Mouse (Mus musculus): ENCODE measurements around the gene Gm17018.

Gm17018 gene

DNA sequence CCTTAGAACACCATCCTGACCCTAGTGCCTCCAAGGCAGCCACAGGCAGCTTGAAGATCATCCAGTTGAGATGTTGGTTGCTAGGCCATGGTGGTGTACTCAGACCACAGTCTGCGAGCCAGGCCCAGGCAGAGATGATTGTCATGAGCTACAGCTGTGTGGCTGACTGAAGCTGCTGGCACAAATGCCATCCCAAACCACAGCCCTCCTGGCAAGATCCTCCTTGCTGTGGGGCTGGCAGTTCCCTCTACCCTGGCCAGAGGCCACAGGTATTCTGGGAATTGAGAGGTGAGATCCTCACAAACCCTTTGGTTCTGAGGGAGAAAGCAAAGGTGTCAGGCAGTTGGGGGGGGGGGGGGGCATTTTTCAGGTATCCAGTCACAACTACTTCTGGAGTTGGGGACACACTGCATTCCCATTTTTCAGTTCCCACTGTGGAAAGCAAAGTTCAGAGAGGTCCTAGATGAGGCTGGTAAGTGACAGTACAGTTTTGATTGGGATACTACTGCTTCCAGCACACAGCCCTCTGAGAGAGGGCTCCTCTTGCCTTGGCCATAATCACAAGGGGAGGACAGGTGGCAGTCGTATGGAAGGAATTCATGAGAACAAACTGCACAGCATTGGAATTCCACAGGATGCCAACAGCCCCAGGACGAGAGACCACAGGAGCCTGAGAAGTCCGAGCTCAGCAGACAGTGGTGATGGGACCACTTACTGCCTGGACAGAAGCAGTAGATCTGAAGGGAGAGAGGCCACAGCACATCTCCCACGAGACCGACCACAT, 27.3 kb downstream of the Gm17018 start:
- DNase-seq (ENCODE audit: low spot score in 2 of 2): no peak

DNA sequence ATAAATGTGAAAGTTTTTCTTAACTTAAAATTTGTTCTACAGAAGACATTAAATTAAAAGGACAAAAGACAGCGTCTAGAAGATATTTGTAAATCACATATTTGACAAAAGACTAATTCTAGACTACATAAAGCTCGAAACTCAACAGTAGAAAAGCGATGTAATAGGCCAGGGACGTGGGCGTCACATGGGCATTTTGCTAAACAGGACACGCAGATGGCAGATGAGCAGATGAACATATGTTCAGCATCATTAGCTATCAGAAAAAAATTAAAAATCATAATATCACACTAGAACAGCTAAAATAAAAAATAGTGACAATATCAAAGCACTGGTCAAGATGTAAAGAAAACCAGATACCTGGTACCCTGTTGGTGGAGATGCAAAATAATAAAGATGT, 29.3 kb downstream of the Gm17018 start:
- no peak for DNase-seq (ENCODE audit: low spot score in 2 of 2)

DNA sequence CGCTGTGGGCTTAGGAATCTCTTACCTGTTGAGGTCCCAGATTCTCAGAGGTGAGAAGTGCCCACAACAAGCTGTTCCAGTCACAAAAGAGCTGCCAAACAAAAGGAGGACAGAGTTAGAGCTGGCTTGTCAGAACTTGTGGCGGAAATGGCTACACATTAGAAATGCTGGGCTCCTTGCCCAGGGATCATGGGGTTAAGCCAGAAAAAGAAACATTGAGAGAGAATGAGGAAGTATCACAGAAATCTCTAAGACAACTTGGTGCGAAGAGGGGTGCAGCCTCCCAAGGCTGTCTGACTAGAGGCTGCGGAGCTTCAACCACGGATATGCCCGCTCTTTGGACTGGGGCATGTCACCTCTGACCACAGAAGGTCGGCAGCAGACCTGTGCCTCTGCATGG, 31.3 kb downstream of the Gm17018 start:
- DNase-seq (ENCODE audit: low spot score in 2 of 2): peak in 1 of 2 experiments; percentile 40

DNA sequence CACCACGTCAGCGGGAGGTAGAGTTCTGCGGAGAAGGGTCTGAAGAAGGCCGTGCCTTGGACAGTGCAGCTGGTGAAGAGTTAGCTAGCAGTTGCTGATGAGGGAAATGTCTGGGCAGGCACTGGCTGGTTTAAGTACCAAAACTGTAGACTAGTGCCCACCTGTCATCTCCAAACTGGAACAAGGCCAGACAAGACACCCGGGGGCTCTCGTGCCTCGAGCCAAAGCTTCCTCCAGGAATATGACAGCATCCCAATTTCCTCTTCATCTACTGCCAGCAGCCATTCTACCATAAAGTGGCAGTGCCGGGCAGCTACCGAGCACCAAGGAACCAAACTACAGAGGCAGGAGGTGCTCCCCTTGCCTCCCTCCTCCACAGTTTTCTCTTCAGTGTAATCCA, 32.5 kb downstream of the Gm17018 start:
- DNase-seq (ENCODE audit: low spot score in 2 of 2): no peak

DNA sequence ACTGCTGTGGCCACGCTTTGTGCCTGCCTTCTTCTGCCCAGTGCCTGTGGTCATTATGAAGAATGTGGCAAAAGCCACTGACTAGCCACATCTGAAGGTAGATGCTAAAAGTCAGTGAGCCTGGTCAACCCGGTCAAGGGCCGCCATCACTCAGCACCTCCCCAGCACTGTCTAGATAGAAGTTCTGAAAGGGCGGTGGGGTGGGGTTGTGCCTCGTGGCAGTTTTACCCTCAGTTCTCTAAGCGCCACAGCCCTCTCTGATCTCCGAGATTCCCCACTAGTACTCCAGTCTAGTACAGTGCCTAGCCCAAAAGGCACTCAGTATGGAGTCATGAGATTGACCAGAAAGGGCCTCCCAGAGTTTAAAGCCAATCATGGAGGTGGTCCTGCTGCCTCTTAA, 33.7 kb downstream of the Gm17018 start:
- no peak for DNase-seq (ENCODE audit: low spot score in 2 of 2)

DNA sequence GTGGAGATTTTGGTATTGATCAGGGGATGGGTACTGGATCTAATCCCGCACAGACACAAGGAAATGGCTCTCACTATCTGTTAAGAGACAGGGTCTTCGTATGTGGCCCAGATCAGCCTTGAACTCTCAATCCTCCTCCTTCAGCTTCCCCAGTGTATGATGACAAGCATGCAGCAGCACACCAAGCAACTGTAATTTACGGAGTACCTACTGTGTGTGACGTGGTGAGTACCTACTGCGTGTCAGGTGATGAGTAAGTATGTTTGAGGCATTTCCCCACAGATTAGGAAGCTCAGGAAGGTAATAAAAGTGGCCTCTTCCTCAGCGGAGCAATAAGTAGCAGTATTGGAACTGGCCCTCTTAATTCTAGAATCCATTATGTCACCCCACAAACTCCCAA, 35.1 kb downstream of the Gm17018 start:
- no peak for DNase-seq (ENCODE audit: low spot score in 2 of 2)

DNA sequence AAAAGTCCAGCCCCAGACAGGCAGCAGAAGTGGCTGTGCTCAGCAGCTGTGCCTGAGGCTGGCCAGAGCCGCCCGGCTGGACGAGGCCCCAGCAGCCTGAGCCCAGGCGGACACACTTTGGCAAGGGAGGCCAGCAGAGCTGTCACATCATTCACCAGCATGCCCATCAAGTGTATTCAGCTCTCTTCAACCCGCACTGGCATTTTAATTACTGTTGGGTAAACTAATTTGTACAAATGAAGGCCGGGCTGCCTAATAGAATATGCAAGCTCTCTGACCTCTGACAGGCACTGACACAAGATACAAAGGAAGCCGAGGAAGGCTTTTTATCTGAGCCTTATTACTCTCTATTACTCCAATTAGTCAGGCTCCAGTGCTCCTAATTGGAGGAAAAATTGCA, 35.6 kb downstream of the Gm17018 start:
- peak in 1 of 2 experiments; percentile 30 for DNase-seq (ENCODE audit: low spot score in 2 of 2)

DNA sequence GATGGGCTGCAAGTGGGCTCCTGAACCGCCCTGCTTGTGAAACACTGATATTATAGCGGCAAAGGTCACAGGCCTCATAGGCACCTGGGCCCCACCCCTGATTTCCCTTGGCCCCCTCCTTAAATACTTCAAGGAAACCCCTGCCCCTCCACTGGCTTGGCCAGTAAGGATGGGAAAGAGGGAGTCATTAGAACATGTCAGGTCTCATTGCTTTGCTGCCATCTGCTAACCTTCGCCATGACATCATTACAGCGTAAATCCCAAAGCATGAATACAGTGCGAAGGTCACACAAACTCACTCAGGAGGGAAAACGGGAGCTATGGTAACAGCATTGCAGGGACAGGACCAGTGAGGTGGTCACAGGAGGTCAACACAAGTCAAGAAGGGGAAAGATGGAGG, 36.0 kb downstream of the Gm17018 start:
- DNase-seq (ENCODE audit: low spot score in 2 of 2): no peak

DNA sequence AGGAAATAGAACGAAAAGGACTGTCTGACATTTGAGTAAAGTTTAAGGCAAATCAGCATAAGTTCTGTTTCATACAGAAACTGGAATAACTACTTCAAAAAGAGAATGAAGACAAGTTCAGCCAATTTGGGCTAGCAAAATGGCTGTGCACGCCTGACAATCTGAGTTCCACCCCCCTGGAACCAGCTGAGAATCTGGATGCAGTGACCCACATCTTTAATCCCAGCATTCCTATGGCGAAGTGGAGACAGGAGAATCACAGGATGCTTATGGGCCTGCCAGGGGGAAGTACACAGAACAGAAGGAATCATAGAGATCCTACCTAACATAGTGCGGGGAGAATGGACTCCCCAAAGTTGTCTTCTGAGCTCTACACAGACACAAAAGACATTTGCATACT, 36.7 kb downstream of the Gm17018 start:
- no peak for DNase-seq (ENCODE audit: low spot score in 2 of 2)

DNA sequence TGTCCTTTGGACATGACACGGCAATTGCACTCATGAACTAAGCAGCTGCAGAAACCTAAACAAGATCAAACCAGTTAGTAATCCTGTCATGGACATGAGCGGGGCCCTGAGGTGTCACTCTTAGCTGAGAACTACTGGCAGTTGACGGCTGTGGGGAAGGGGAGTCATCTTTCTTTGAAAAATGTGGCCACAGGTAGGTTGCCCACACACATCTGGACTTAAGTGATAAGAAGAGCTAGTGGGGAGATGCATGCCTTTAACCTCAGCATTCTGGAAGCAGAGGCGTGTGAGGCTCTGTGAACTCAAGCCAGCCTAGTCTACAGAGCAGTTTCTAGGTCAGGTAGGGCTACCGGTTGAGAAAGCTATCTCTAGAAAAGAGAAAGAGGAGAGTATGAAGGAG, 42.2 kb downstream of the Gm17018 start:
- DNase-seq (ENCODE audit: low spot score in 2 of 2): no peak

DNA sequence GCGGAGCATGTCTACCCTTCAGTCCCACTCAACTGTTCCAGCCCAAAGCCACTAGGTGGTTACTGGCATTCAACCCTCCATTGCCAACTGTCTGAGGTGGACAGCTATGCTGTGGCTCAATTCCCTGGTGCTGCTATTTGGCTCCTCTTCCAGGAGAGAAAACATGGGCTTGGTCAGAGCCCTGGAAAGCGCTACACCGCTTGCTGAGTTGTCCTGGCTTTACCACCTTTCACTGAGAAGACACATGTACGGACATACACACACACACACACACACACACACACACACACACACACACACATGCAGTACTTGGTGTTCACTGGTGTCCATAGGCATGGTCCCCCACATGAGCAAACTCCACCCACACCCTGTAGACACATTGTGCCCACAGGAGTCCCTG, 46.3 kb downstream of the Gm17018 start:
- no peak for DNase-seq (ENCODE audit: low spot score in 2 of 2)

DNA sequence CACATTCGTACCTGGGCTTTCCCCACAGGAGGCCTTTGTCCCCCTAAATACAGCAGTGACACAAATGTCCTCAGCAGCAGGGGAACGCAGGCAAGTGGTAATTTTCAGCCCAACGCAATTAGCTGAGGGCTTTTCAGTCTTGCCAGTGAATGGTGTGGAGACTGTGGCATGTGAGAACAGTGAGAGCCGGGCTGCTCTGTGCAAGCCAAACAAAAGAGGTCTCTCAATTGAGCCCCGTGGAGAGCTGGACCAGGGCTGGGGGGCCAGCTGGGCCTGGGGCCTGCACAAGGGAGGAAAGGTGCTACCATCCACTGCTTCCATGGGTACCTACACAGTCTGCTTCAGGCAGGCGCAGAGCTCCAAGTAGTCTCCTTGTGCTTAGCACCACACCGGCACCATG, 47.1 kb downstream of the Gm17018 start:
- no peak for DNase-seq (ENCODE audit: low spot score in 2 of 2)

DNA sequence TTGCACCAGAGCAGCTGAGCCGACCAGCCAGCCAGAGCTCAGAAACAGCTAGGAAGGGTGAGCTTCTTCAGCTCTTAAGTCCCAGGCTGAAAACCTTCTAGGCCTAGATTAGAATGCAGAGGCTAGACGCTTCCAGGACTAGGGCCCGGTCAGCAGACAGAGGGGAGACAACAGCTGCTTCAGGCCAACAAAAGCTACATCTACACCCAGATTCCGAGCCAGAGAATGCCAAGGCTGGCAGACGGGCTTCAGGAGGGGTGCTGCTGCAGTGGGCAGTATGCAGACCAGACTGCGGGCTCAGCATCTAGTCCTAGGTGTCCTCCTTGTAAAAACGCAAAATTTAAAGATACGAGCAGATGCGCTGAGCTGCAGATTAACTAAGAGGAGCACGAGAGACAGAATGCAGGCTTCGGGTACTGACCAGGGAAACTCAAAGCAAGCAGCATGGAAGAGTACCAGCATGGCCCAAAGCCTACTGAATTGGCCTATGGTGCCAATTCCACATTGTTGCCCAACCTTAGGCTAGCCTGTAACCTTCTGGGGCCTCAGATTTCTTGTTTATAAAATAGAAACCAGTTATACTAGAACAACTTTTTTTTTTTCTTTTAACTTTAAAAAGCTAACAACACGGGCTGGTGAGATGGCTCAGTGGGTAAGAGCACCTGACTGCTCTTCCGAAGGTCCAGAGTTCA, 48.4 kb downstream of the Gm17018 start:
- no peak for DNase-seq (ENCODE audit: low spot score in 2 of 2)

DNA sequence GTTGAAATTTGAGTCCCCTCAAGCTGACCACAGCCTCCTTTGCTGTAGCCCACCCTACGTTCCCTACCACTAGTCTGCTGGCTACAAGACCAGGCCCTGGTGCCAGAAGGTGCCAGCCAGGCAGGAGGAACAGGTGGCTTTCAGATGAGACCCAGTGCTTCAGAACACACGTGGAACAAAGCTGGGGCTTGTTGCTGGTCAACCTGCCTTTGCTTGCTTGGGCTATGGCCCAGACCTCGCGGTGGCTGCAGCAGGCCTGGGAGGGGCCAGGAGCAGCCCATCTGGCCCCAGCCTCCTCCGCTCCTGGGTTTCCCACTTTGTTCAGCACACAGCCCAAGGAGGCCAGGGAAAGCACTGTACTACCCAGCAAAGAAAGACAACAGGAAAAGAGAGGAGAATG, 50.4 kb downstream of the Gm17018 start:
- DNase-seq (ENCODE audit: low spot score in 2 of 2): no peak

DNA sequence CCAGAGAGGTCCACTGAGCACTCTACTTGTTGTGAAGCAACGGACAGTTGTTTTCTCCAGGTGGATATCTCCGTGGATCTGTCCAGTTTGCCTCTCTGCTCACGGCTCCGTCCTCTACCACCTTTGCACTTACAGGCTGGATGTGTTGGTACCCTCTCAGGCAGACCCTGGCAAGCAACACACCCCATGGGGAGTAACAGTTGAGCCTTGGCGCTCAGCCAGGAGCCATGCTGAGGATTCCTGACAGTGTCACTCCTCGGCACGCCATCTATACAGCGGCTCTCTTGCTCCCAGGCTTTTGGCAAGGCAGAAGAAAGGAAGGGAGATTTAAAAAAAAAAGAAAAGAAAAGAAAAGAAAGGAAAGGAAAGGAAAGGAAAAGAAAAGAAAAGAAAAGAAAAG, 54.0 kb downstream of the Gm17018 start:
- DNase-seq (ENCODE audit: low spot score in 2 of 2): no peak

DNA sequence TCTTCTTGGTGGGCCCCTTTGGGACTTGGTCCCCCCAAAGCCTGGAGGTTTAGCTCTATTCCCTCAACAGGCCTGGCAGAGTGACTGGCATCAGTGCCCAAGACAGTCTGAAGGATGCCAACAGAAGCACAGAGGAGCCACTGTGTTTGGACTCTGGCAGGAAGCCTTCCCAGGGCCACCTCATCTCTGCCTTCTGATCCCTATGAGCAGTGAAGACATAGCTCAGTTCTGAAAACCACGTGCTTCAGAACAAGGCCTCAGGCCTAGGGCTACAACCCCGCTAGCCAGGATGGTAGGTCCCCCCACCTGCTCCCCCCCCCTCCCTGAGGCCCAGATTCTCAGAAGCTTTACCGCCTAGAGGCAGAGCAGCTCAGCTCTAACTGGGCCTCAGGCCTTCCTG, 54.5 kb downstream of the Gm17018 start:
- no peak for DNase-seq (ENCODE audit: low spot score in 2 of 2)

DNA sequence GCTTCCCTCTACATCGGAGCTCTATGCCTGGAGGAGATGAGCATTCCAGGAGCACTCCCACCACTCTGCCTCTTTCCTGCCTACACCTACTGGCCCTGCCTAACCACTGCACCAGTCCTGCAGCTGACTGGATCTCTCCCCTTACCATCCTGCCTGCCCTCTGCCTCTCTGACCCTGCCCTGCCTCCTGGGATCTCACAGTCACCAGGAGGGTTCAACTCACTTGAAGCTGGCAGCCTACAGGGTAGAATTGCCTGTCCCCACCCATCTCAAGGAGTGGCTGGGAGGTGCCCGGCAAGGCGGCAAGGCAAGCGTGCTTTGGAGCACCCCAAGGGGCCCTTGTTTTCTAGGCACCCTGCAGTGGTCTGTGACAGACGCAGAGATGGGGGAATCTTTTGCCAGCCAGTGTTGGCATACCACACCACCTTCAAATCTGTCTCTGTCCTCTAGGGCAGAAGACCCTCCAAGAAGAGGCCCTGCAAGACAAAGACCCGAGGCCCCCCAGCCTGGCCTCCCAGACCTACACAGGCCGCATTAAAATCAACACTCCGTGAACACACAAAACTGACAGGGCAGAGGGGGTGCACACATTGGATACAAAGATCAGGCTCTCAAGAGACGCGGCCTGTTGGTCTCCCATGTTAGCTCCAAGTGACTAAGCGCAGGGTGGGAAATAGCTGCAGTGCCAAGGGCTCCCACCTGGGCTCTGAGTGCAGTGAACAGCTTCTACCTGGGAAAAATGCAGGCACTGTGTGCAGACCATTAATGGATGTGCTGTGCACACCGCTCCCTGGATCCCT, 55.2 kb downstream of the Gm17018 start:
- DNase-seq (ENCODE audit: low spot score in 2 of 2): no peak

DNA sequence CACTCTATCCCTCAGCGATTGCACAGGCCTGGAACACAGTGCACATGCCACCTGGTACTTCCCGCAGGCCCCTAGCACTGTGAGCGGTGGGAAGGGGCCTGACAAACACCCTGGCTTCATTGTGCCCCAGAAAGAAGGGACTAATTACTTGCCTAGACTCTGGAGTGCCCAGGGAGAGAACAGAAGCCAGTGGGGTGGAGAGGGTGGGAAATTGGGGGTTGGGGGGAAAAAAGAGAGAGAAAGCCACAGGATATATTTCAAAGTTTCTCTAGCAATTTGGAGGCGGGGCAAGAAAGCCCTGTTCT, 55.8 kb downstream of the Gm17018 start:
- DNase-seq (ENCODE audit: low spot score in 2 of 2): no peak

DNA sequence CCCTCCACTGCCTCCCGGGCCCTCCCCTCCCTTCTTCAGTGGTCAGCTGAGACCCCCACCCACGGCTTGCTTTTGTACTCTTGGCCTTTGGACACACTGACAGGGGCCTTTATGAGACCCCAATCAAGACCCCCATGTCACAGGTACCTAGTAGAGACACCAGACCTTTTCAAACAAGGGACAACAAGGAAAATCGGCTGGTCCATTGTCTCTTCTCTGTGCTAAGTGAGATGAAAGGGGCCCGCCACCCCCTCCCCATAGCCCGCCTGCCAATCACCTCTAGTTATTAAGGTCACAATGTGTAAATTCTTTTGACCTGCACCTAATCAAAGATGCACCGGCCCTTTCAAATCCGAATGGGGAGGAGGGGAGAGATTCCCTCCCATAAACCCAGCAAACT, 56.3 kb downstream of the Gm17018 start:
- no peak for DNase-seq (ENCODE audit: low spot score in 2 of 2)

DNA sequence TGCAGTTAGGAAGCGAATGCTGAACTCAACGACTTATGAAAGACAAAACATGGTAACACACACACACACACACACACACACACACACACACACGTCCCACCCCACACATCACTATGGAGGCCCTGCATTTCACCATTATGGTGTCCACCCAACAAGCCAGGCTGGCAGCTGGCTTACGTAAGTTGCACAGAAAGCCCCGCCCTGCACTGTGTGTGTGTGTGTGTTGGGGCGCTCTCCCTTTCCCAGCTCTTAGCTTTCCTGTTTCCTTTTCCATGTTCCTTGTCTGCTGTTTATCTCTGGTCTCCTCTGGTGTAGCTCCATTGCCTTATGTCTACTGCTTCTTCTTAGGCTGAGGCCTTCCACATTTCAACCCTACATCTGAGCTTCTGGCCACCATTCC, 57.8 kb downstream of the Gm17018 start:
- no peak for DNase-seq (ENCODE audit: low spot score in 2 of 2)

DNA sequence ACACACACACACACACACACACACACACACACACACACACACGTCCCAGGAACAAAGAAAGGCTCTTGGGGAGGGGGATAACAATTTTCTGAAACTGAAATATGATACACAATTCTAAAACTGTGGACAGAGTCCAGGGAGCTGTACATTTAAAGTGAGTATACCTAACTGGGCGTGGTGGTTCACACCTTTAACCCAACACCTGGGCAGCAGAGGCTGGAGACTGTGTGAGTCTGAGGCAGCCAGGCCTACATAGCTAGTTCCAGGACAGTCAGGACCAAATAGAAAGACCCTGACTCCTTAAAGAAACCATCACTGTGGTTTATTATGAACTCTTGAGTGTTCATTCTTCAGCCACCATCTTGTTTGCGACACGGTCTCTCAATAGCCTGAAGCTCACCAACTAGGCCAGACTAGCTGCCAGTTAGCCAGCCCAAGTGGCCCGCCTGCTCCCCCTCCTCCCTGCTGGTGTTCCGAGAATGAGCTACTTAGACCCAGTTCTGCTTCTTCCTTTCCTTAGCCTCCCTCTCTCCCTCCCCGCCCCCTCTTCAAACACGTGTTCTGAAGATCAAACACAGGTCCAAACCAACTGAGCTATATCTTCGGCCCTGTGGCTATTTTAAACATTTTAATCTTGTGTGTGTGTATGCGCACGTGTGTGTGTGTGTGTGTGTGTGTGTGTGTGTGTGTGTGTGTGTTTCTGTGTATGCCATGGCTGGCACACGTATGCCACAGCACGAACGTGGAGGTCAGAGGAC, 59.5 kb downstream of the Gm17018 start:
- no peak for DNase-seq (ENCODE audit: low spot score in 2 of 2)

DNA sequence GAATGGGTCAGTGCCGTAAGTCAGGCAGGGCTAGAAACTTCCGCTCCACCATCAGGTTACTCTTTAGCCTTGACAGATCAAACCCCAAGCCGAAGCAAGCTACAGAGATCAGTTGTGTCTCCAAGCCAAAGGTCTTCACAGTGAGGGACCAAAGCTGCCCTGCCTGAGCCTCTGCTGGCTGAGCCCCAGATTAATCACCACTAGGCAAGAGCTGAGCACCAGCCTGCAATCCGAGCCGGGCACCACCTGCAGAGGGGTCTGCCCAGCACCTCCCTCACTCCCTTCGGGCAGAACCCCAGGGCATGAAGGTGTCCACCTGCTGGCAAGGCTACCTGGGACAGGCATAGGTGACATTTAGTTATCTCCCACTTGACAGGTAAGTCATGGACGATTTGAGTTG, 60.6 kb downstream of the Gm17018 start:
- no peak for DNase-seq (ENCODE audit: low spot score in 2 of 2)
